Mouse (Mus musculus): ENCODE measurements around the gene Mup3. TPM values are rescaled to one million over a fixed set of nuclear protein-coding genes. Genes with fewer than 3 reads are reported as not detected.

Gene Mup3
- polyA plus RNA-seq, 1 experiment from 2014 or later = not detected

Other genes with a start within 250 kb of the Mup3 start
- gene Mup20, start 33.2 kb downstream of the Mup3 start, polyA plus RNA-seq (2015; fragmentation: Nextera tagmentation; extraction: Ambion mirVana) = 0.22 and 0.29 TPM in 2 replicates
- not detected in 2 replicates for gene Mup21, start 63.5 kb upstream of the Mup3 start, polyA plus RNA-seq (2015; fragmentation: Nextera tagmentation; extraction: Ambion mirVana)
- gene Zfp37, start 143.7 kb upstream of the Mup3 start, polyA plus RNA-seq (2015; fragmentation: Nextera tagmentation; extraction: Ambion mirVana) = 2.4 and 3.1 TPM in 2 replicates
- gene Slc31a2, start 175.2 kb upstream of the Mup3 start, polyA plus RNA-seq (2015; fragmentation: Nextera tagmentation; extraction: Ambion mirVana) = 16.1 and 17.8 TPM in 2 replicates